Mouse (Mus musculus) bone marrow macrophage, adult 2 months (primary cell): ENCODE measurements around the gene Rims1.

Experiments used
- CTCF ChIP-seq: IDR thresholded peaks from 2 replicates; pipeline ENCODE4 v1.5.1; 2012; ENCODE audit warnings: low read depth, mild to moderate bottlenecking, low read length, moderate library complexity
- POLR2A ChIP-seq: IDR thresholded peaks from 2 replicates; pipeline ENCODE4 v1.6.1; 2012; ENCODE audit warnings: mild to moderate bottlenecking, low read depth, low read length, borderline replicate concordance

DNA sequence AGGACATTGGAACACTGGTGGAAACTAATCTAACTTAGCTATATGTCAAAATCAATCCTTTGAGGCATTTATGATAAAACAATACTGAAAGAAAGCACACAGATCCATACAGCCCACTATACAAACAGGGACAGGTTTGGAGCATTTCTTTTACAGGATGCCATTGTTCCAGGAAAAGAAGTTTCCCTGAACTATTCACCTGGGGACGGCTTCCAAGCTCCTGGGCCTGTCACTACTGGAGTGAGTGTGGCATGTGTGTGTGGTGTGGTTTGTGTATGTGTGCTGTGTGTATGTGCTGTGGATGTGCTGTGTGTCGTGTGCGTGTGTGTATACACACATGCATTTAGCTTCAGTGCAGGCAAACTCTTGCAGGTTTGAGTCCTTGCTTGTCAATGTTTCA lies 338.8 kb downstream of the Rims1 start:
- TF ChIP-seq POLR2A (no peak), CTCF (no peak)
